ENCODE assay signal across 20 mouse cellular contexts in genomic region chr15:7123781-7124450, GRCm38 (mm10). TPM values are rescaled to one million over a fixed set of nuclear protein-coding genes. Genes with fewer than 3 reads are reported as not detected.
DNase-seq lines count a peak whose midpoint lies in the region; ATAC-seq lines count a peak whose summit lies in the region.
"Had no signal": no experiment of that assay in that cellular context is flagged by ENCODE, and none has a peak within 500 bp of the region (broad histone marks: within the 10 kb centered on the region; RNA-seq: fewer than 3 reads in every experiment).

No protein-coding gene starts in this region.

- ATAC-seq in neural tube, embryonic 13.5 days (ENCODE audit: low read depth) = no peak
- ATAC-seq: forebrain, embryonic 16.5 days; inflammation-experienced regulatory T-cells, adult 6 months; liver, embryonic 12.5 days had no signal

- no peaks in the 10 kb centered on the region for H3K27me3 ChIP-seq in neural tube, embryonic 13.5 days
- H3K27me3 ChIP-seq: embryonic facial prominence, embryonic 12.5 days had no signal

- no peaks in the 10 kb centered on the region for H3K36me3 ChIP-seq in neural tube, embryonic 13.5 days
- H3K36me3 ChIP-seq: embryonic facial prominence, embryonic 12.5 days; limb, embryonic 10.5 days; liver, embryonic 12.5 days had no signal

- DNase-seq in kidney, adult 8-10 months = peak; percentile 48 to 74
- DNase-seq in kidney, postnatal 25 days = no peak
- DNase-seq in neural tube, embryonic 10.5 days (ENCODE audit: extremely low spot score, low spot score) = no peak
- peak; percentile 34 for DNase-seq in kidney, postnatal 14 days
- DNase-seq in natural killer cell, adult 2 months (ENCODE audit: low spot score in 2 of 2) = no peak
- DNase-seq in frontal cortex, postnatal 10 days (ENCODE audit: low spot score in 2 of 2) = no peak
- DNase-seq: adrenal gland, adult 8-10 months; cerebellum, adult 9-10 months; heart, postnatal 10 days; lung, adult 2 months had no signal

- 60% methylated on average over 5 of the region's 5 CpGs for WGBS in neural tube, embryonic 13.5 days

- H3K4me3 ChIP-seq in neural tube, embryonic 13.5 days = no peak overlapping the region
- H3K4me3 ChIP-seq: embryonic facial prominence, embryonic 12.5 days; layer of hippocampus, adult 2 months; limb, embryonic 10.5 days; liver, embryonic 12.5 days; megakaryocyte, embryonic 14.5 days had no signal

- H3K4me1 ChIP-seq in neural tube, embryonic 13.5 days (replicated peaks) = peaks cover 19% of the 10 kb centered on the region
- H3K4me1 ChIP-seq: embryonic facial prominence, embryonic 12.5 days; liver, embryonic 12.5 days had no signal

- H3K4me2 ChIP-seq in neural tube, embryonic 13.5 days = no peak overlapping the region
- H3K4me2 ChIP-seq: embryonic facial prominence, embryonic 12.5 days; heart, embryonic 11.5 days; liver, embryonic 12.5 days had no signal

- H3K9me3 ChIP-seq in neural tube, embryonic 13.5 days = no peaks in the 10 kb centered on the region
- H3K9me3 ChIP-seq: limb, embryonic 10.5 days; liver, embryonic 12.5 days had no signal

- no peak overlapping the region for H3K9ac ChIP-seq in neural tube, embryonic 13.5 days
- H3K9ac ChIP-seq: embryonic facial prominence, embryonic 12.5 days; liver, embryonic 12.5 days had no signal

- peak overlapping the region; percentile 15; the same call in 1 of the 2 replicates for H3K27ac ChIP-seq in neural tube, embryonic 13.5 days (replicated peaks)
- H3K27ac ChIP-seq: embryonic facial prominence, embryonic 12.5 days; layer of hippocampus, adult 2 months; limb, embryonic 10.5 days; liver, embryonic 12.5 days; stomach, postnatal 0 days had no signal

RNA-seq across cellular contexts. Expression of gene Lifr, which starts 33.5 kb away (rescaled TPM):
- 23.2 and 28.1 TPM in 2 replicates for polyA plus RNA-seq in neural tube, embryonic 13.5 days (2015; fragmentation: Nextera tagmentation; extraction: Ambion mirVana)

Comparison
In these comparisons a context has a peak if more than half of its experiments do, and no peak if none do; other contexts are left out.
1. DNase-seq: peak in kidney, adult 8-10 months (2 of 2) and kidney, postnatal 14 days (single experiment); none in kidney, postnatal 25 days (0 of 2), neural tube, embryonic 10.5 days (single experiment), natural killer cell, adult 2 months (0 of 2) and frontal cortex, postnatal 10 days (0 of 2).